Mouse (Mus musculus): ENCODE measurements around the gene Fam151b. TPM values are rescaled to one million over a fixed set of nuclear protein-coding genes. Genes with fewer than 3 reads are reported as not detected.

Gene Fam151b
- polyA plus RNA-seq (2015; fragmentation: Nextera tagmentation; extraction: Ambion mirVana) = not detected in 2 replicates

DNA sequence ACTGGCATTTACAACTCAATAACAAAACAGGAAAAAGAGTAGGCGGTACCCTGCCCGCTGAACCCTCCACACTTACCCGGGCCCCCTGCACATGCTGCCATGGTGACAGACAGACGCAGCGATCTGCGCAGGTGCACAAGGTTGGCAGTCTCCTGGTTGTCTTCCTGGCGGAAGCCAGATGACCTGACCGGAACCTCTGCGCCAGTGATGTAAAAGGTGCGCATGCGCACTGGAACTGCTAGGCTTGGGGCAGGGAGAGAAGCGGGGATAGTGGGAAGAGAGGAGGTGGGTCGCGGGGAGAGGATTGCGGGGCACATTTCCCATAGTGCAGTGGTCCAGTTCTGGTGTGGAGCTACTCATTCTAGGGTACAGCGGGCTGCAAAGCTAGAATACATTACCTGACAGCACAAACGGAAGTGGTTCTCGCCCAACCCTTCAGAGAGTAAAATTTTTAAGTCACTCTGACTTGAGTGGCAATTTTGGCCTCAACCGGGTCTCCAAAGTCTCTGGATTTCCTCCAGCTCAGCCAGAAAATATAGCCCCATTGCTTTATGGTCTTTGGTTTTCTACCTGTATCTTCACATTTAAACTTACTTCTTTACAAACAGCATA is at the start of gene Fam151b:
Gene Fam151b, minus strand, starts transcription at position 164 of the 612 bp plus-strand sequence.
- no peaks in the 10 kb centered on the region for H3K4me1 ChIP-seq (ENCODE audit: control insufficient read depth, insufficient read depth, low read depth, low read length)
- H3K4me2 ChIP-seq (ENCODE audit: low read length) = peak within 1 kb of the TSS; percentile 86
- H3K9me3 ChIP-seq (ENCODE audit: control insufficient read depth, low read length) = no peaks in the 10 kb centered on the region
- peak within 1 kb of the TSS; percentile 53 for H3K4me3 ChIP-seq (ENCODE audit: low read length)
- peak within 1 kb of the TSS; percentile 71 for H3K9ac ChIP-seq (ENCODE audit: low read depth, low read length)
- H3K36me3 ChIP-seq (ENCODE audit: control insufficient read depth, insufficient read depth, low read length) = peaks cover 2% of the 10 kb centered on the region; the same call in 1 of the 2 replicates
- H3K27ac ChIP-seq (ENCODE audit: low read depth, low read length) = peak within 1 kb of the TSS; percentile 79
- no peaks in the 10 kb centered on the region for H3K27me3 ChIP-seq (replicated peaks; ENCODE audit: control insufficient read depth, insufficient read depth, low read length)
- peak; percentile 100 for ATAC-seq
- WGBS = 6% methylated on average over 19 of the region's 19 CpGs

DNA sequence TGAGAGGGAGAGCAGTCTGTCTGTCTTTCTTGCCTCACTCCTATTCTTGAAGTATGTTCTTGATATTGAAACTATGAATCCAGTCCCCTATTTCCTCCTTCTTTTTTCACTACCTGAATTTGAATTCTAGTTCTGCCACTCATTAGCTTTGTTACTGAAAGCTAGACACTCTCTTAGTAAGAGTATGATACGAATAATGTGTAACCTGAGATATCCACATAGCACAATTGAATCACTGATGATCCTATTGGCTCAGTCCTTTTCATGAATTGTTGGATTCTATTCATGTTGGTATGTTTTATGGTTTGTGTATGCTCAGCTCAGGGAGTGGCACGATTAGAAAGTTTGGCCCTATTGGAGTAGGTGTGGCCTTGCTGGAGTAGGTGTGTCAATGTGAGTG is 48.4 kb upstream of the Fam151b start:
- Histone ChIP-seq H3K27ac (ENCODE audit: low read depth, low read length) (no peak overlapping the region), H3K4me1 (ENCODE audit: control insufficient read depth, insufficient read depth, low read depth, low read length) (peaks cover 8% of the 10 kb centered on the region), H3K9me3 (ENCODE audit: control insufficient read depth, low read length) (no peaks in the 10 kb centered on the region), H3K4me3 (ENCODE audit: low read length) (no peak overlapping the region), H3K27me3 (replicated peaks; ENCODE audit: control insufficient read depth, insufficient read depth, low read length) (no peaks in the 10 kb centered on the region), H3K9ac (ENCODE audit: low read depth, low read length) (no peak overlapping the region), H3K4me2 (ENCODE audit: low read length) (no peak overlapping the region), H3K36me3 (ENCODE audit: control insufficient read depth, insufficient read depth, low read length) (no peaks in the 10 kb centered on the region)
- 86% methylated on average over 2 of the region's 2 CpGs for whole genome bisulfite sequencing
- no peak for ATAC-seq

DNA sequence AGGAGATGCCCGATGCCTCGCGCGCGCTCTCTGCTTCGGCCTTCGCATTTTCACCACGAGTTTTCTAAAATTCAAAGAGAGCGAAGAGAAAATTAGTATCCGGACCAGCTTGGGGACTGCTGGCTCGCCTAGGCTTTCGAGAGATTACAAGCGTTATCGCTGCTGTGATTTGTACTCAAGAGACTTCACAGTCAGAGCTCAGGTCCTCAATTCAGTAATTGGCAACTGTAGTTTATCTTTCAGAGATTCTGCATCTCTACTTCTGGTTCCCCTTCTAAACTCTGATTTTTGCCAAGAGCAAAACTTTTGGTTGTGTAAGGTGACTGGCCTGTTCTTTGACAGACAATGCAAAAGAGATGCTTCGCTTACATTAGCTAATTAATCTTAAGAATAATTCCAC is 47.4 kb upstream of the Fam151b start:
- 2% methylated on average over 15 of the region's 15 CpGs for WGBS
- ATAC-seq = no peak
- H3K9me3 ChIP-seq (ENCODE audit: control insufficient read depth, low read length) = no peaks in the 10 kb centered on the region
- H3K4me1 ChIP-seq (ENCODE audit: control insufficient read depth, insufficient read depth, low read depth, low read length) = peaks cover 8% of the 10 kb centered on the region
- H3K27ac ChIP-seq (ENCODE audit: low read depth, low read length) = peak overlapping the region; percentile 94
- peak overlapping the region; percentile 70 for H3K4me2 ChIP-seq (ENCODE audit: low read length)
- H3K4me3 ChIP-seq (ENCODE audit: low read length) = peak overlapping the region; percentile 91
- no peaks in the 10 kb centered on the region for H3K27me3 ChIP-seq (replicated peaks; ENCODE audit: control insufficient read depth, insufficient read depth, low read length)
- H3K36me3 ChIP-seq (ENCODE audit: control insufficient read depth, insufficient read depth, low read length) = no peaks in the 10 kb centered on the region
- H3K9ac ChIP-seq (ENCODE audit: low read depth, low read length) = peak overlapping the region; percentile 97

DNA sequence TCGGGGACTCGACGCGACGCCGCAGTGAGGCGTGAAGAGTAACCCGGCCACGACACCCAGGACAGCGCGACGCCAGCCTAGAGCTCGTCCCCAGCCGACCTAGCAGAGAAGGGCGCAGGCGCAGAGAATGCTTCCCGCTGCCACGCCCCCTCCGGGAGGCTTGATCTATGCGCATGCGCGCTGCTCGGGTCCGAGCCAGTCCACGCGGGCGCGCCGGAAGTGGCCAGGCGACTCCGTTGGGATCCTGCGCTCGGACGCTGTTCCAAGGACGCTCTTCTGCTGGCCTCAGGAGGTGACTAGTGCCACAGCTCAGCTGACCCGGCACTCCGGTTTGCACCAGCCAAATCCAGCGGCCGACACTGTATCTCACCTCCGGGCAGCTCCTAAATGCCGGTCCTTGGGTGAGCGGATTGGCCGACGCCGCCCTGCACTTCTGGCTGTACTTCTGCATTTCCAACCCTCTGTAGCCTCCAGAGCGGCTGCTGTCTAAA is 47.0 kb upstream of the Fam151b start, which contains the start of gene Zfyve16:
Gene Zfyve16, minus strand, starts transcription at position 148 of the 491 bp plus-strand sequence.
- 0% methylated on average over 46 of the region's 46 CpGs for WGBS
- Histone ChIP-seq H3K4me2 (ENCODE audit: low read length) (peak within 1 kb of the TSS; percentile 70), H3K4me1 (ENCODE audit: control insufficient read depth, insufficient read depth, low read depth, low read length) (peaks cover 8% of the 10 kb centered on the region), H3K36me3 (ENCODE audit: control insufficient read depth, insufficient read depth, low read length) (no peaks in the 10 kb centered on the region), H3K9me3 (ENCODE audit: control insufficient read depth, low read length) (no peaks in the 10 kb centered on the region), H3K27ac (ENCODE audit: low read depth, low read length) (peak within 1 kb of the TSS; percentile 94), H3K4me3 (ENCODE audit: low read length) (peak within 1 kb of the TSS; percentile 91), H3K27me3 (replicated peaks; ENCODE audit: control insufficient read depth, insufficient read depth, low read length) (no peaks in the 10 kb centered on the region), H3K9ac (ENCODE audit: low read depth, low read length) (peak within 1 kb of the TSS; percentile 97)
- ATAC-seq = peak; percentile 98

DNA sequence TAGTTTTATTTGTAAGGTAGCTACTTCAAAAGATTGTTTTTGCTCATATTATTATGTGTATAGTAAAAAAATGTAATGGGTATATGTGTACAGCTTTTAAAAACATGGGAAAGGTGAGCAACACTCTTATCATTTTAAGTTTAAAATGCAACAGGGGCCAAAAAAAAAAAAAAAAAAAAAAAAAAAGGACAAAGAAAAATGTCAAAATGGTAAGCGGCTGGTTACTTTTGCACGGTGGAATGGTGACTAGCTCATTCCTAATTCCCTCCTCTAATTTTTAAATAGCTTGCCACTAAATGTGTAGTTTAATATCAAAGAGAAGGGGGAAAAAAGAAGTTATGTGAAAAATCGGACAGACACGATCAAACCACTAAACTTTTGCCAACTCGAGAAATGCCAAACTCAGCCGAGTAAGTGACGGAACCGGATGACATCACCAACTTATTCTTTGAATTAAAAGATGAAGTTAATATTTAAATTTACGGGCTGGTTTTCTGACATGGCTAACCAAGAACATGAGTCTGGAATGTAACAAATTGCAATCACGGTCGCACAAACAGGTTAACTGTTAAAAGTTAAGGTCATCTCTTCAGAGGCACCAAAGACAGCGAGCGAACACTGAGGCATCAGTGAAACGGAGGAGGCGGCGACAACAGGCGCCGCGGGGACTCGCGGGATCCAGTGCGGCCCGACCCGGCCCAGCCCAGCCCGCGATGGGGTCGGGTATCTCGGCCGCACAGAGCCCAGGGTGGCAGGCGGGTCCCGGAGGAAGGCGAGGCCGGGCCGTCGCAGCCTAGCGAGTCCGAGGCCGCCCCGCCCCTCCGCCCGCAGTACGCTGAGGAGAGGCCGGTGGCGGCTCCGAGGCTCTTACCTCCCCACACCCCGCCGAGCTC is 46.3 kb upstream of the Fam151b start:
- H3K4me2 ChIP-seq (ENCODE audit: low read length) = peak overlapping the region; percentile 70
- H3K4me3 ChIP-seq (ENCODE audit: low read length) = peak overlapping the region; percentile 91
- peak overlapping the region; percentile 97 for H3K9ac ChIP-seq (ENCODE audit: low read depth, low read length)
- ATAC-seq = peak; percentile 94
- H3K36me3 ChIP-seq (ENCODE audit: control insufficient read depth, insufficient read depth, low read length) = no peaks in the 10 kb centered on the region
- H3K27ac ChIP-seq (ENCODE audit: low read depth, low read length) = peak overlapping the region; percentile 94
- H3K9me3 ChIP-seq (ENCODE audit: control insufficient read depth, low read length) = no peaks in the 10 kb centered on the region
- WGBS = 3% methylated on average over 32 of the region's 47 CpGs
- peaks cover 8% of the 10 kb centered on the region for H3K4me1 ChIP-seq (ENCODE audit: control insufficient read depth, insufficient read depth, low read depth, low read length)
- H3K27me3 ChIP-seq (replicated peaks; ENCODE audit: control insufficient read depth, insufficient read depth, low read length) = no peaks in the 10 kb centered on the region

DNA sequence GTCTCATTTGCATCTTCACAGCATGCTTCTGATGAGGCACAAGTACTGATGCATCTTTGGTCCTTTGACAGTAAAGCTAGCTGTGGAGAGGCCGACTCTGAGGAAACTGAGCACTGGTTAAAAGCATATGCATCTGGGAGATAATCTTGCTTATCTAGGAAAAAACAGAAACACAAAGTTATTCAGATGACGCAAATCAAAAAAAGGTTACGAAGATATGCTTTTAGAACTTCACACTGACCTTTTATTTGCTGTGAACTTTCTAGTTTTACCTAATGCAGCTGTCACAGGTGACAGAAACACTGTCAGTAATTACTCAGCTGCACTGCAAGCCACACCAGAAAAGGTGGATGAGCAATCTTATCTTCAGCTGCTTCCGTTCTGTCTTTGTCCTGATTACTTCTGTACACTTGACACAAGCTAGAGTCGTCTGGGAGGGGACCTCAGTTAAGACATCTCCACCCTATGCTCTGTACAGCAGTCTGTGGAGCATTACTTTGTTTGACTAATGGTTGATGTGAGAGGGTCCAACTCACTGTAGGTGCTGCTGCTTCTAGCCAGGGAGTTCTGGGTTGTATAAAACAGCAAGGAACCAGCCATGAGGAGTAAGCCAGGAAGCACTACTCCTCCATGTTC is 39.5 kb upstream of the Fam151b start:
- no peaks in the 10 kb centered on the region for H3K4me1 ChIP-seq (ENCODE audit: control insufficient read depth, insufficient read depth, low read depth, low read length)
- no peaks in the 10 kb centered on the region for H3K9me3 ChIP-seq (ENCODE audit: control insufficient read depth, low read length)
- no peak overlapping the region for H3K4me3 ChIP-seq (ENCODE audit: low read length)
- no peak overlapping the region for H3K27ac ChIP-seq (ENCODE audit: low read depth, low read length)
- H3K4me2 ChIP-seq (ENCODE audit: low read length) = no peak overlapping the region
- peaks cover 25% of the 10 kb centered on the region for H3K36me3 ChIP-seq (ENCODE audit: control insufficient read depth, insufficient read depth, low read length)
- no peak overlapping the region for H3K9ac ChIP-seq (ENCODE audit: low read depth, low read length)
- H3K27me3 ChIP-seq (replicated peaks; ENCODE audit: control insufficient read depth, insufficient read depth, low read length) = no peaks in the 10 kb centered on the region; the same call in 1 of the 2 replicates
- 95% methylated on average over 5 of the region's 5 CpGs for WGBS
- no peak for ATAC-seq

DNA sequence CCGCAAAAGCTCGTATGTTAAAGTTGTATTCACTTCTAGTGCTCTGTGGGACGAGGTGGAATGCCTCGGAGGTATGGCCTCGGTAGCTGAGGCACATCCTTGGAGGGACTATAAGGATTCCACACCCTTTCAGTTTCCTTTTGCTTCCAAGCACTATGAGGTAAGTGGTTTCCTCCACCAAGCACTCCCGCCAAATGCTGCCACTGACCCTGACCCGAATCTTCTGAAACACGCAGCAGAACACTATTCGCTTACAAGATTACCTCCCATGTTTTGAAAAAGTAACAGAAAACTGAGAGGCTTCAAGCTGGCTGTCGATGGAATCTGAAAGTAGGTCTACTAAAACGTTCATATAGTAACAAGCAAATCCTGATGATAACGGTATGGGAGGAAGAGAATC is 21.1 kb upstream of the Fam151b start:
- H3K9me3 ChIP-seq (ENCODE audit: control insufficient read depth, low read length) = no peaks in the 10 kb centered on the region
- 91% methylated on average over 12 of the region's 12 CpGs for WGBS
- H3K36me3 ChIP-seq (ENCODE audit: control insufficient read depth, insufficient read depth, low read length) = peaks cover 22% of the 10 kb centered on the region
- no peak overlapping the region for H3K4me2 ChIP-seq (ENCODE audit: low read length)
- H3K4me3 ChIP-seq (ENCODE audit: low read length) = no peak overlapping the region
- no peak for ATAC-seq
- H3K4me1 ChIP-seq (ENCODE audit: control insufficient read depth, insufficient read depth, low read depth, low read length) = no peaks in the 10 kb centered on the region
- H3K27me3 ChIP-seq (replicated peaks; ENCODE audit: control insufficient read depth, insufficient read depth, low read length) = no peaks in the 10 kb centered on the region
- H3K9ac ChIP-seq (ENCODE audit: low read depth, low read length) = no peak overlapping the region
- no peak overlapping the region for H3K27ac ChIP-seq (ENCODE audit: low read depth, low read length)

DNA sequence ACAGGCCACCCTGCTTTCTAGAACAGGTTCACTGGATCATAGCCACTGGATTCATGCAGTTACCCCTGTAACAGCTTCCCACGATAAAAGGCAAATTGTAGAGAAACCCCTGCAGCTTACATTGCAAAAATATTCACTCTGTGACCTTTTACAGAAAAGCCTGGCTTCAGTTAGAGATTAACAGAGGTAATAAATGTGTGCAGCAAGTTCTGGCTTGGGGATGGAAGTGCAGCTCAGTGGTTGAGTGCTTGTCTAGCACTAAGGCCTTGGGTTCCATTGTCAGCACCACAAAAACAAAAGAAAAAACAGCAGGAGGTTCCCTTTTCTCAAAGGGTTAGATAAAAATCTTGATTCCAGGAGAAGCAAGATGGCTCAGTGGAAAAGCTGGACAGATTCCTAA is 8.1 kb upstream of the Fam151b start:
- Histone ChIP-seq H3K27ac (ENCODE audit: low read depth, low read length) (no peak overlapping the region), H3K27me3 (replicated peaks; ENCODE audit: control insufficient read depth, insufficient read depth, low read length) (no peaks in the 10 kb centered on the region), H3K9ac (ENCODE audit: low read depth, low read length) (no peak overlapping the region), H3K4me3 (ENCODE audit: low read length) (no peak overlapping the region), H3K9me3 (ENCODE audit: control insufficient read depth, low read length) (no peaks in the 10 kb centered on the region), H3K4me2 (ENCODE audit: low read length) (no peak overlapping the region), H3K4me1 (ENCODE audit: control insufficient read depth, insufficient read depth, low read depth, low read length) (no peaks in the 10 kb centered on the region), H3K36me3 (ENCODE audit: control insufficient read depth, insufficient read depth, low read length) (peaks cover 14% of the 10 kb centered on the region)
- ATAC-seq = no peak
- WGBS = 93% methylated on average over 1 of the region's 1 CpGs

DNA sequence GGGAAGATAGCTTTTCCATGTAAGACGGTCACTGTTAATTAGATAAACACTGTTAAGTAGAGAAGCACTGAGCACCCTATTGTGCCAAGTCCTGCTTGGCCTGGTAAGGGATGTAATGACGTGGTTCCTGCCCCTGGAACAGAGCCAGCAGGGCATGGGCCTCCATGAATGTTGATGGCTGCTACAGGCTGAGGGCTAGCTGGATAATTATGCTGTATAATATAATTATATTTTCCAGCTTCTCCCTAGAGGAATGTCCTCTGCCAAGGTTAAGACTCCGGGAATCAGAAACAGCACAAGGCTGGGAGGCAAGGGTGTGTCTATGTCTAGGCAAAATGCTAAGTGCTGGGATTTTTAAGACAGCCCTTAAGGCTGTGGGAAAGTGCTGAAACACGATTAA is 7.0 kb upstream of the Fam151b start:
- no peak for ATAC-seq
- no peak overlapping the region for H3K27ac ChIP-seq (ENCODE audit: low read depth, low read length)

More for the DNA sequence above, 7.0 kb upstream of the Fam151b start:
- Histone ChIP-seq H3K4me1 (ENCODE audit: control insufficient read depth, insufficient read depth, low read depth, low read length) (no peaks in the 10 kb centered on the region), H3K9ac (ENCODE audit: low read depth, low read length) (no peak overlapping the region), H3K27me3 (replicated peaks; ENCODE audit: control insufficient read depth, insufficient read depth, low read length) (no peaks in the 10 kb centered on the region), H3K4me2 (ENCODE audit: low read length) (no peak overlapping the region), H3K36me3 (ENCODE audit: control insufficient read depth, insufficient read depth, low read length) (peaks cover 14% of the 10 kb centered on the region), H3K9me3 (ENCODE audit: control insufficient read depth, low read length) (no peaks in the 10 kb centered on the region), H3K4me3 (ENCODE audit: low read length) (no peak overlapping the region)
- WGBS = 58% methylated on average over 4 of the region's 4 CpGs
